Mouse (Mus musculus) embryonic stem cell, embryonic (primary cell): ENCODE results near the gene Ephb2.

Experiments
- CTCF ChIA-PET, 4 experiments: fragments of 300-600 bp in 2 of 4; fragments of 350-600 bp in 2 of 4; sonication (Branson Sonifier 250); formaldehyde crosslinking; loops; one replicate each; lab custom pipeline; 2022; ENCODE audit warnings: inconsistent platforms in 2 of 4; lab: Charles Lee
- POLR2A ChIA-PET, 4 experiments: fragments of 300-600 bp in 2 of 4; fragments of 350-600 bp in 2 of 4; sonication (Branson Sonifier 250); formaldehyde crosslinking; loops; one replicate each; lab custom pipeline; 2022; ENCODE audit warnings: antibody characterized with exemption in 4 of 4, inconsistent platforms in 1 of 4; lab: Charles Lee

Gene Ephb2

DNA sequence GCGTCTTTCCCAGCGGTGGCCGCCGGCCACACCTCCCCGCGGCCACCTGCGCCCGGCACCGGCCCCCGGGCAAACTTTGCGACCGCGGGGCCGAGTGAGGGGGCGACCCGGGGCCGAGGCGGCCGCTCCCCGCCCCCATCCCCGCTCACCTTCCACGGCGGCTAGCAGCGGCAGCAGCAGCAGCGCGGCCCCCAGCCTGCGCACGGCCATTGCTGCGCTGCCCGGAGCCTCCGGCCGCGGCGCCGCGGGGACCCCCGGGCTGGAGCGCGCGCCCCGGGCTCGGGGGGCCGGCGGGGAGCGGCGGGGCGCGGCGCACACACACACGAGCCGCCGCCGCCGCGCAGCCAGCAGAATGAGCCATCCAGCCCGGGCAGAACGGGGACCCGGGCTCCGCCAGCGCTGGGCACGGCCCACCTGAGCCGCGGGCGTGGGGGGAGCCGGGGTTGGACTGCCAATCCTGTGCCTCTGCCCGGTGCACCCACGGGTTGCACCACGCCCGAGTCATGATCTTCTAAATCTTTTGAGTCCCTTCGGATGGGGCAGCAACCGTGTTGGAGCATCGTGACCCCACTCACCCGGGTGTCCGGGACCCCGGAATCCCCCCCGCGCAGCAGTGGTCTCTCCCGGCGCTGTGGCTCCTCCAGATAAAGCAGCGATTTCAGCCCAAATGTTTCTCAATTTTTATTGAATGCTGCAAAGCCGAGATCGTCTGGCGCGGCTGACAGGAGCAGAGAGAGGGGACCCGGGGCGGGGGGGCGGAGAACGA, at the start of gene Ephb2:
Gene Ephb2 (minus strand): TSS at position 368 of the 766 bp plus-strand sequence.
- ChIA-PET POLR2A (interaction anchor here in 2 of 4 experiments (1.0 to 1.5 kb wide), 4 partner anchors 20 to 139 kb away, joined by 3 to 5 read pairs (median 4); no protein-coding TSS in a partner anchor), CTCF (interaction anchor here in 3 of 4 experiments (0.6 to 1.4 kb wide), 4 partner anchors 20 to 170 kb away, joined by 3 to 6 read pairs (median 3); no protein-coding TSS in a partner anchor)

DNA sequence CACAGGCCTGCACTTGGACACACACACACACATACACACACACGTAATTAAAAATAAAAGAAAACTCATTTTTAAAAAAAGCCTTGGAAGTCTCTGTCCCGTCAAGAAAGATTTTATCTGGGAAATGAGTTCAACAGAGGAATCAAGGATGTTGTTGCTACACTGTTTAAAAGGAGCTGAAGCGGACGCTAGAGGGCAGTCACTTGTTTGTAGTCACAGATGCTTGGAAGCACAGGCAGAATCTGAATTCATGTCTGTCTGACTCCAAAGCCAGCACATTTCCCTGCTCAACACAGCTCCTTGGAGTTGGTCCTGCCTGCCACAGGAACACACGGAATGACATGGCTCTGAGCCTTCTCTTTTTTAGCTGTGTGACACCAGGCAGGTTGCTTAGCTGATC, 42.8 kb upstream of the Ephb2 start:
- ChIA-PET CTCF (interaction anchor here (0.5 to 2.0 kb wide), 65 partner anchors 8 to 707 kb away, joined by 3 to 20 read pairs (median 4); partner anchors contain the start of gene E2f2 (in 1 of the 4)), POLR2A (interaction anchor here (0.6 to 1.6 kb wide), 17 partner anchors 8 to 444 kb away, joined by 3 to 7 read pairs (median 4); partner anchors contain the start of genes 6030445D17Rik (in 1 of the 4) and Zbtb40 (in 1 of the 4))

- ChIA-PET POLR2A (interaction anchor here (0.6 to 1.6 kb wide), 19 partner anchors 9 to 443 kb away, joined by 3 to 7 read pairs (median 4); partner anchors contain the start of genes 6030445D17Rik (in 1 of the 4) and Zbtb40 (in 1 of the 4)), CTCF (interaction anchor here (0.5 to 2.0 kb wide), 68 partner anchors 9 to 706 kb away, joined by 3 to 20 read pairs (median 4); partner anchors contain the start of gene E2f2 (in 1 of the 4))
Measured at GRCm38 (mm10) chr4:136878171-136878570, 42.4 kb upstream of the Ephb2 start.

- ChIA-PET POLR2A (interaction anchor here in 2 of 4 experiments (0.5 to 1.5 kb wide), 3 partner anchors 10 to 393 kb away, joined by 3 to 5 read pairs (median 3); no protein-coding TSS in a partner anchor), CTCF (interaction anchor here (0.6 to 1.2 kb wide), 6 partner anchors 225 to 228 kb away, joined by 3 to 4 read pairs (median 3); no protein-coding TSS in a partner anchor)
Measured at GRCm38 (mm10) chr4:136876971-136877370, 41.2 kb upstream of the Ephb2 start.

DNA sequence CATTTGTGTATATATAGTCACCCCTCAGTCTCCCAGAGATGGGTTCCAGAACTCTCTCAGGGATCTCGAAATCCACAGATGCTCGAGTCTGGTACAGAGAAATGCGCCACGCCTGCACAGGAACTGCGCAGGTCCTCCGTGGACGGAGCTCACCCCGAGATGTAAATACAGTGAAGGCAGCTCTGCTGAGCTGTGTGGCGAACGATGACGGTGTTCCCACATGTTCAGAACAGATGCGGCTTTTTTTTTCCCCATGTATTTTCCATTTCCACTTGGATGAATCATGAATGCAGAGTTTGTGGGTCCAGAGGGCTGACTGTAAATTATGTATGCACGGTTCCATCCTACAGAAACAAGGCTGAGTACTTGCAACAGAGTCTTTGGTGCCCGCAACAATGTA, 39.2 kb upstream of the Ephb2 start:
- CTCF ChIA-PET, result interaction anchor here in 3 of 4 experiments (0.5 to 1.8 kb wide), 9 partner anchors 15 to 226 kb away, joined by 3 to 7 read pairs (median 3); no protein-coding TSS in a partner anchor

GRCm38 (mm10) chr4:136868371-136868770, 32.6 kb upstream of the Ephb2 start:
- CTCF ChIA-PET, result interaction anchor here (0.6 to 2.9 kb wide), 11 partner anchors 9 to 221 kb away, joined by 3 to 20 read pairs (median 3); no protein-coding TSS in a partner anchor
- POLR2A ChIA-PET, result interaction anchor here (0.6 to 3.0 kb wide), 10 partner anchors 10 to 197 kb away, joined by 3 to 14 read pairs (median 4); no protein-coding TSS in a partner anchor

More for the DNA sequence above, 39.2 kb upstream of the Ephb2 start:
- POLR2A ChIA-PET, result interaction anchor here in 1 of 4 experiments (0.7 kb wide), 2 partner anchors 124 to 129 kb away, joined by 3 read pairs; no protein-coding TSS in a partner anchor

GRCm38 (mm10) chr4:136867690-136868345, 32.0 kb upstream of the Ephb2 start:
- CTCF ChIA-PET, result interaction anchor here (0.5 to 2.9 kb wide), 35 partner anchors 8 to 1130 kb away, joined by 3 to 20 read pairs (median 5); no protein-coding TSS in a partner anchor
- POLR2A ChIA-PET, result interaction anchor here (0.5 to 3.0 kb wide), 21 partner anchors 9 to 1419 kb away, joined by 3 to 14 read pairs (median 4); no protein-coding TSS in a partner anchor

GRCm38 (mm10) chr4:136865531-136865930, 29.7 kb upstream of the Ephb2 start:
- ChIA-PET POLR2A (no interaction called here), CTCF (interaction anchor here in 2 of 4 experiments (1.6 to 2.2 kb wide), 2 partner anchors 10 to 11 kb away, joined by 4 to 5 read pairs; no protein-coding TSS in a partner anchor)

DNA sequence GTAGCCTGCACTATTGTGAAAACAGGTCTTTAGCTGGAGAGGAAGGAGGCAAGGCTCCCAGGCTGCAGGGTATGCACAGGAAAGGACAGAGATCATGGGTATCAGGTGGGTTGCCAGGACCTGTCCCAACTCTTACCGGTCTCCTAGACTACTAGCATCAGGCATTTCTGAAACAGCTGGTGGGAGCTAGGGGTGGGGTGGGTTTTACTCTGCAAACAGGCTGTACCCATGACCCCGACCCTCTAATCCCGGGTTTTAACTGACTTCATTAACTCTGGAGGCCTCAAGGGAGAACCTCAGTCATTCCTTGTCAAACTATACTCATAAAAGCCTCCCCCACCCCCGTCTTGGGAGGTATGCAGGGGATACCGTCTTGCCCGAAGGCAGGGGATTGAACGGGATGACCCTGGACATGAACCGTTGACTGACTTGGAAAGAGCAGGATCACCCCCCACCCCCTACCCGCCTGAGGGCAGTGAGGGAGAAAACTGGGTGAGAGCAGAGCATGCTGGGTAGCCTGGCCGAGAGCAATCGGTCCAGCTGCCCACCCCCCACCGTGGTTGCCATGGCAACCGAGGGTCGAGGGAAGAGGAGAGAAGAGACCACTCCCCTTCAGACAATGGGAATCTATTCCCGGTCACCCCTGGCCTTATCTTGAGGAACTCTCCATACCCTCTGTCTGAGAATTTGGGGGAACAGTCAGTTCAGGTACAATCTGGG, 29.1 kb upstream of the Ephb2 start:
- ChIA-PET POLR2A (no interaction called here), CTCF (interaction anchor here in 2 of 4 experiments (1.6 to 2.2 kb wide), 2 partner anchors 10 kb away, joined by 4 to 5 read pairs; no protein-coding TSS in a partner anchor)

DNA sequence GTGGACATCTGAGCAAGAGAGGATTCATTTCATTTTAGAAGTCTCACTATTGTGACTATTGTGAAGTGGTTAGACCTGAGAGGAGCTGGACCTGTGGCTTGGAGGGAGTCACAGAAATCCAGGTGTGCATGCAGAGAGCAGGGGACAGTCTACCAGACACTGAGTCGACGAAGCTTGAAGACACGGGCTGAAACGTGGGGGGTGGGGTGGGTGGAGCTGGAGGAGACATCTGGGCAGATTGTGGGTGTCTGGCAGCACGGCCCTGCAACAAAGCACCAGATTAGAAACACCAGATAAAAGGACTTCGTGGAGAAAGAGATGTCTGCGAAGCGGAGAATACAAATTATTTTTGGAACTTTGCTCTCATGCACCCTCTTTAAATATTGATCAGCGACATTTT, 27.7 kb upstream of the Ephb2 start:
- CTCF ChIA-PET, result interaction anchor here in 3 of 4 experiments (0.5 to 2.2 kb wide), 5 partner anchors 9 to 220 kb away, joined by 3 to 5 read pairs (median 4); no protein-coding TSS in a partner anchor
- POLR2A ChIA-PET, result no interaction called here

DNA sequence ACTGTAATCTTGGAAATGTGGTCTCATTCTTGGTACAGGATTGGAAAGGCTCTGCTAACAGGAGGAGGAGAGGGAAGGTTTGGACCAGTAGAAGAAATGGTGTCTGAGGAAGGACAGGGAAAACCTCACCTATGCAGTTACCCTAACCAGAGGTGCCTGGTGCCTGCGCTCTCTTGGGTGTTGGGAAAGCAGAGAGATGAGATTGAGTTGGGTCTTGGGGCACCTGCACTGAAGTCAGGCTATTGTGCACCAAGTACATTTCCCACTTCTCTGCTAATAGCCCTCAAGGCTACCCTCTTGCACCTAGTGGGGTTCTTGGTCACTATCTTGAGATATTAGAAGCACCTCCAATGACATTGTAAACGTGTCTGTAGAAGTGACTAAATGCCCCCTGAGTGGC, 26.6 kb upstream of the Ephb2 start:
- ChIA-PET POLR2A (interaction anchor here in 1 of 4 experiments (1.1 kb wide), 1 partner anchor 119 kb away, joined by 4 read pairs; no protein-coding TSS in a partner anchor), CTCF (interaction anchor here in 2 of 4 experiments (0.8 to 1.1 kb wide), 4 partner anchors 16 to 195 kb away, joined by 3 to 4 read pairs (median 3); no protein-coding TSS in a partner anchor)

DNA sequence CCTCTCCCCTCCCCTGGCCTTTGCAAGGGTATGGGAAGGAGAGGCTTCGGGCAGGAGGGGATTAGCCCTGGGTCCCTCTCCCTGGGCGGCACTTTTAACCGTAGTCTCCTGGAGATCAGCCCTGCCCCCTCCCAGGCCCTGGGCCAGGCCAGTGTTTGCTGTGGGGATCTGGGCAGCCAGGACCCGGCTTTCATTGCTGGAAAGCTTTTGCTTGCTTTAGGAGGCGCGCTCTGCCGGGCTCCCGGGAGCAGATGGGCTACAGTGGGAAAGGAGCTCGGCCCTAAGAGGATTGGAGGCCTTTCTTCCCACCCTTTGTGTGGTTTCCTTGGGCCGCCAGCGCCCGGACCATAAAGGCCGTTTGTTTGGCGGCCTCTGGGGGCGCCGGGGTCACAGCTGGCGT, 26.0 kb upstream of the Ephb2 start:
- CTCF ChIA-PET, result interaction anchor here in 2 of 4 experiments (0.8 to 2.6 kb wide), 6 partner anchors 16 to 194 kb away, joined by 3 to 6 read pairs (median 4); no protein-coding TSS in a partner anchor

GRCm38 (mm10) chr4:136860022-136860421, 24.2 kb upstream of the Ephb2 start:
- CTCF ChIA-PET, result interaction anchor here (0.6 to 2.6 kb wide), 28 partner anchors 7 to 435 kb away, joined by 3 to 10 read pairs (median 4); no protein-coding TSS in a partner anchor

More for the DNA sequence above, 26.0 kb upstream of the Ephb2 start:
- POLR2A ChIA-PET, result interaction anchor here in 1 of 4 experiments (1.1 kb wide), 1 partner anchor 120 kb away, joined by 4 read pairs; no protein-coding TSS in a partner anchor

DNA sequence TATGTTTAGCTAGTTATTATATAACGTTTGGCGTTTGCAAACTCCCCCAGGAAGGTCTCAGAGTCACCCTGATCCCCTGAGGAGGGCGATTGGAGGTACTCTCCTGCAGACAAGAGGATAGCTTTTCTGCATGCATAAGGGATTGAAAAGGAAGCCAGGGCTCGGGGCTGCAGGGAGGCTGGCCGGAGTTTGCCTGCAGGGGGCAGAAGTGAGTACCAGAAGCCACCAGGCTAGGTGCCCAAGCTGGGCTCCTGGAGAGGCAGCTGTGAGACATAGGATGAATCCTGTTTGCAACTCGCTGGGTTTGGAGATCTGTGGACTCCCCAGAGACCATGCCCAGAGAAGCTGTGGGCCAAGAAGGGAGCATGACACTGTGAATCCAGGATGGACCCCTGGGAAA, 19.3 kb upstream of the Ephb2 start:
- ChIA-PET POLR2A (interaction anchor here in 3 of 4 experiments (0.6 to 2.5 kb wide), 6 partner anchors 10 to 113 kb away, joined by 3 to 14 read pairs (median 4); no protein-coding TSS in a partner anchor), CTCF (interaction anchor here (0.5 to 2.3 kb wide), 57 partner anchors 9 to 782 kb away, joined by 3 to 11 read pairs (median 4); no protein-coding TSS in a partner anchor)

More at GRCm38 (mm10) chr4:136860022-136860421, 24.2 kb upstream of the Ephb2 start:
- POLR2A ChIA-PET, result interaction anchor here in 2 of 4 experiments (1.2 kb wide), 2 partner anchors 9 to 18 kb away, joined by 3 read pairs; no protein-coding TSS in a partner anchor

DNA sequence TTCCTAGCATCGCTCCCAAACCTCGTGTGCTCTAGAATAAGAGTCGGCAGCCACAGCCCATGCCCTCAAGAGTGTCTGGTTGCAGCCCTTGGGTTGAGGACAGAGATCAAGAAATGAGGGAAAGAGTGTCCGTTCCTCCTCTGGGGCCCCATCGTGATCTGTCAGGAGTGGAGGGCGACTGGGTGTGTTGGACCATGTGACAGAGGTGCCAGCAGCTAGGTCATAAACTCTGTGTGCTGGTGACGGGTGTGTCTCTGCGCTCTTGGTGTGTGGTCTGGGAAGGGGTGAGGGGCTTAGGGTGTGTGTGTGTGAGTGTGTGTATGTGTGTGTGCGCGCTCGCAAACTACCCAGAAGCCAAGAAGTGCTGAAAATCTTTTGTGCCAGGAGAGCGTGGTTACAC, 17.2 kb upstream of the Ephb2 start:
- POLR2A ChIA-PET, result interaction anchor here in 2 of 4 experiments (0.7 kb wide), 2 partner anchors 59 to 453 kb away, joined by 3 to 4 read pairs; no protein-coding TSS in a partner anchor
- CTCF ChIA-PET, result interaction anchor here (0.6 to 1.6 kb wide), 7 partner anchors 25 to 445 kb away, joined by 3 to 7 read pairs (median 4); no protein-coding TSS in a partner anchor

GRCm38 (mm10) chr4:136852119-136852518, 16.3 kb upstream of the Ephb2 start:
- ChIA-PET CTCF (interaction anchor here in 2 of 4 experiments (0.7 to 1.9 kb wide), 4 partner anchors 8 to 186 kb away, joined by 3 to 10 read pairs (median 4); no protein-coding TSS in a partner anchor), POLR2A (no interaction called here)
